Mouse (Mus musculus): Measurements from ENCODE around the gene Oxt.

Oxt gene

DNA sequence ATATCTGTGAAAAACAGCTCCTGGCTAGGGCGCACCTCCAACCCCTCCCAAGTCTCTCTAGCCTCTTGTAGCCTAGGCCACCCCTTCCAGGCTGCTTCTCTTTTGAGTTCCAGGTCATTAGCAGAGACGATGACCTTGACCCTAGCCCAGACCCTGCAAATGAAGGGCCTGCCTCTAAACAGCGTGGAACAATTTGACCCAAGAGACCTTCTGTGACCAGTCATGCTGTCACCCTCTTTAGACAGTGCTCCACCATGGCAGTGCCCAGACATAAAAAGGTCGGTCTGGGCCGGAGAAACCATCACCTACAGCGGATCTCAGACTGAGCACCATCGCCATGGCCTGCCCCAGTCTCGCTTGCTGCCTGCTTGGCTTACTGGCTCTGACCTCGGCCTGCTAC is at the start of gene Oxt:
Oxt (plus strand) TSS at position 301 of the 400 bp plus-strand sequence.
- DNase-seq (ENCODE audit: extremely low spot score, low spot score), result peak; percentile 21

DNA sequence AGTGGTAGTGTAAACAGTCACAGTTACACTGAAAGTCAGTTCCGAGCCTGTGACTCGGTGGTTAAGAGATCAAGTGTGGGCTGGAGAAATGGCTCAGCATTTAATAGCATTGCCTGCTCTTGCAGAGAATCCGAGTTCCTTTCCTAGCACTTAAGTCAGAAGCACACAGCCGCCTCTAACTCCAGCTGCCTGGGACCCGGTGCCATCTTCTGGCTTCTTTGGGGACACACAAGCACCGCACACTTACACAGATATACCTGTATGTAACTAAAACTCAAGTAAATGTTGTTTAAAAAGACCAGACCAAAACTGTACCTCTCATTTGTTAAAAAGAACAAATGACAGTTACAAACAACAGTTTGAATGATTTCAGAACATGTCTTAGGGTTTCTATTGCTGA is 47.5 kb upstream of the Oxt start:
- no peak for DNase-seq (ENCODE audit: extremely low spot score, low spot score)

DNA sequence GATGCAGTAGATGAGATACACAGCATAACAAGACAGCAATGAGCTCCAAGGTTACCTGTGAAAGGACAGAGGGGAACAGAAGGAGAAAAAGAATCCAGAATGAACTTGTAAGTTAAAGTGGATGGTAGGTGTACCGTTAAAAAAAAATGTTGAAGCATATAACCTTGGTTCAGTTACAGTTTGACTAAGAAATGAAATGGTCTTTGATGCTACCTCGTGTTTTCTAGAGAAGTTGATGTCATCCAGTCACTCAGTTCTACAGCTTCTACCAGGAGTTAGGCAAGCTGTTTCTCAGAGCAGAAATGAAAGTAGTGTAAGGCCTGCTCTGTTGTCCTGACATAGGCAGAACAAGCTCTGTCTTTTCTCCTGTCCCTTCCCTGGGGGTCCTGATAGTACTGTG is 46.7 kb upstream of the Oxt start:
- DNase-seq (ENCODE audit: extremely low spot score, low spot score), result no peak

DNA sequence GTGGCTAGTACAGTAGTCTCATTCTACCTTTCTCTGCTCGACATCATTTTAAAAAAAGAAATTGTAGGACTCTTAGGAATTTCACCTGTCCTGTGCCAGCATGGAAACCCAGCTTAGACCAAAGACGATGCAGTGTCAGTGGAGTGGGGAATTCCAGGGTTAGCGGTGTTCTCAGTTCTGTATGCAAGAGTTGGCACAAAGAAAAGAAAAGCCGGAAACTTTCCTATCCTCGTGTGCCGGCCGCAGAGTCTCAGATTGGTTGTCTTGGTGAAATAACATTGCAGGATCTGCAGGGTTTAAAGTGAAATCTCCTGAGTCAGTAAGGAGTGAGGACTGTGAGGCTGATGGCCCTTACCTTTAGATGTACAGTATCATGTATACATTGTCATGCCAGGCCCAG is 46.0 kb upstream of the Oxt start:
- DNase-seq (ENCODE audit: extremely low spot score, low spot score), result no peak

DNA sequence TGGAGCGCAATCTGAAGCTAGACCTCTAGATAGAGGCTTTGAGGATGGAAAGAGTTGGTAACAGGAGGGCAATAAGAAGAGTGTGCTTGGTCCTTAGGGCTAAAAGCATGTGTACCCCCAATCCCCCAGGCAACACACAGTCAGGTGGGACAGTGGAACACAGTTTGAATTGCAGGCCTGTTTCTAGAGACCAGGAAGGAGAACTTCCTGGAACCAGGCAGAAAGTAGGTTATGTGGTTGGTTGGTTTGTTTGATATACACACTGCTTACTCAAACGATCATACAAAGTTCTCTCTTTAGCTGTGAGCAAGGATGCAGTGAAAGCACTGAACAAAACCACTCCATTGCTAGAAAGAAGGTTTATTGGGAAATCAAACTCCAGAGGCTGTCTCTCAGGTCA is 43.8 kb upstream of the Oxt start:
- no peak for DNase-seq (ENCODE audit: extremely low spot score, low spot score)

DNA sequence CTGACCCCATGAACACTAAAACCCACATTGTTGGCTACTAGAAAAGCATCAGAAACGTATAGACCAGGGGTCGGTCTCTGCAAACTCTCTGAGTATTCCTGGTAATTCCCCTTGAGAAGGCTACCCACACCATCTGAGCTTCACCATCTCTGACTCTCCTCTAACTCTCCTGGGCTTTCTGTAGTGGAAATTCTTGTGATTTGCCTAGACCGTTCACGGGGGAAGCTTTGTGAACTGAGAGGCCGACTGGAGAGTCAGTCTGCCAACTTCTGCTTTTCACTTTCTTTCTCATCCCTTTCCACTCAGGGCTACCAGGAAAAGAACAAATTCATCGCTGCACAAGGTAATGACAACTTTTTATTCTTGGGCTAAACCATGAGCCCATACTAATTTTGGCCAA is 41.0 kb upstream of the Oxt start:
- DNase-seq (ENCODE audit: extremely low spot score, low spot score), result no peak

DNA sequence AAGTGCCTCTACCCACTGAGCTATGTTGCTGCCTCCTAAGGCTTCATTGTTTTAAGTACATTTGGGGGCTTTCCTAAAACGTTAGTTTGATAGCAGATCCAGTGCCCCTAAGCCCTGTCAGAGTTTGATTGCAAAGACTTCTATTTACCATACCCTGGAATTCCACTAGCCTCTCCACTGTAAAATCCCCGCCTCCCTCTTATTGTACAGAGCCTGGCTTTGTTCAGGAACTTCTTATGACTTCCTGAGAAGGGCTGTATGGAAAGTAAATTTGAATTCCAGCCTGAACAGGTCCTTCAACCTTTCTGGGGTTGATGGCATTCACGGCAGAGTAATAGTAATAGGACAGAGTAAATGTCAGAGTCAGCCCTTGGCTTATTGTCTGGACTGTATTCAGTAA is 39.1 kb upstream of the Oxt start:
- no peak for DNase-seq (ENCODE audit: extremely low spot score, low spot score)

DNA sequence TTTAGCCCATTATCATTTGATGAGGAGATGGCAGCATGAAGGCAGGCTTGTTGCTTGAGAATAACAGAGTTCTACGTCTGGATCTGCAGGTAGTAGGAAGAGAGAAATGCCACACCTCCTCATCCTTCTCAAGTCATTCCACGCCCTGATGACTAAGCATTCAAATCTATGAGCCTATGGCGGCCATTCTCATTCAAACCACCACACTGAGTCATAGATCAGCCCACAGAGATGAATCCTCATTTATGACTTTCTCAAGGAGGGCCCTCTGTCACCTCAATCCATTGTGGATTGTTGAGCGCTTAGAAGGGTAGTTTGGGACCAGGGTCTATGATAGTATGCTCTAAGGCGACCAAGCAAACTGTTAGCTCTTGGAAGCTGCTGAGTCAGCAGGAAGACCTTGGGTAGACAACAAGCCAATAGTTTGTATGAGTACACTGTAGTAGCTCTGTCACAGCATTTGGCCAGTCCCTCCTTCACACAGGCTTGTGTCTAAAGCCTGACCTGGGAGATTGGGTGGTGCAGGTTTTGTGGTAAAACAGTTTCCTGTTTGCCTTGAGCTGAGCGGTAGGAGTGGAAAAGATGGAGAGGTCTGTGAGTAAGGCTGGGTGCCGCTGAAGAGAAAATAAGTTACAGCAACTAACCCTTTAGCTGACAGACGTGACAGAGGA is 37.0 kb upstream of the Oxt start:
- no peak for DNase-seq (ENCODE audit: extremely low spot score, low spot score)

DNA sequence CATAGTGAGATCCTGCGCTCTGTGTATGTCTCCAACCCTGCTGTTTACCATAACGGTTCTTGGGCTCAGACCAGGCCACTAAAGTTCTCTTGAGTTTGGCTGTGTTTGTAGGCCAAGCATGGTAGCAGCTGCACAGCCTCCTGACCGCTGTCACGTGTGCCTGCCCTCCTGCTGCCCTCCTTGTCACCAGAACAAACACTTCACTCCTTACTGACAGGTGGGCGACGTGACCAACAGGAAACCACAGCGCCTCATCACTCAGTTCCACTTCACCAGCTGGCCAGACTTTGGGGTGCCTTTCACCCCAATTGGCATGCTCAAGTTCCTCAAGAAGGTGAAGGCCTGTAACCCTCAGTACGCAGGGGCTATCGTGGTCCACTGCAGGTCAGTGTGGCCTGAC is 35.7 kb upstream of the Oxt start:
- DNase-seq (ENCODE audit: extremely low spot score, low spot score), result no peak

DNA sequence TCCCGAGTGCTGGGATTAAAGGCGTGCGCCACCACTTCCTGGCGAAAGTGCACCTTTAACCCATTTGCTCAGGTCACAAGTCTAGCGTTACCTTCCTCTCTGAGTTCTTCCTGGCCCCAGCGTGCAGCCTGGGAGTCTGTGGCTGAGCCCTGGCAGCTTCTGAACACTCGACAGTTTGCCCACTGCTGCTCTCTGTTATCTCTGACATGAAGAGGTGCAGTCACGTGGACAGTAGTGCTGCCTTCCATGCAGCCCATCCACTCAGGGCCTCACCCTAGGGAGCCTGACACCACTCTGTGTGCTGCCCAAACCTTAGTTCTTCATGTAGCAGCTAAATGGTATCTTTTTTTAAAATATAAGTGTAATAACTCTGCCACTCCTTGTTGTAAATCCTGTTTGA is 29.0 kb upstream of the Oxt start:
- DNase-seq (ENCODE audit: extremely low spot score, low spot score), result no peak

DNA sequence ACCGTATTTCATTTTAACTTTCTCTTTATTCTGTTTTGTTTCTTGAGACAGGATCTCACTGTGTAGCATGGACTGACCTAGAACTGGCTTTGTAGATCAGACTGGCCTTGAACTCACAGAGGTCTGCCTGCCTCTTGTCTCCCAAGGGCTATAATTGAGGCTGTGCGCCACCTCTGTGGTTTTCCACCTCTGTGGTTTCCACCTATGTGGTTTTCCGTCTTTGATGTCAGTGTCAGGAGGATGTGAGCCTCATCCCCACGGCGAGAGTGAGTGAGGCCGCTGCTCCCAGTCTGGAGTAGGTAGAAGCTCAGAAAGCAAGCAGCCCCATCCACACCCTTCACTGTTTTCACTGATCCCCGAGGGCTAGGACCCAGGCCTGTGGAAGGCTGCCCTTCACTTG is 21.1 kb upstream of the Oxt start:
- no peak for DNase-seq (ENCODE audit: extremely low spot score, low spot score)

DNA sequence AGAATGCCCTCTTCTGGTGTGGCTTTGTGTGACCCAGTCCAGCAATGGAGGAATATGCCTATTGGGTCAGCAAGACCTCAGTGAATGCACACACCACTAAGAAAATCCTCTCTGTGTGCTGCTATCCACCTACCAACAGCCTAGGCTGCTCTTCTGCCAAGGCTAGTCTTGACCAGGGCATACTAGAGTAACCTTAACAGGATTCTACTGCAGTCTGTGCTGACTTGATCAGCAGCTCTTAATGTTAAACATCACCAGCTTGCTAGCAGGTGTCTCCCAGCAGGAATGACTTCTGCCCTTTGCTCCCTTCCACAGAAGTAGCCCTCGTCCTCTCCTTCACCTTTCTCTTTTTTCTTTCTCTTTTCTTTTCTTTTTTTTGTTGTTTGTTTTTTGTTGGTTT is 19.7 kb upstream of the Oxt start:
- no peak for DNase-seq (ENCODE audit: extremely low spot score, low spot score)

DNA sequence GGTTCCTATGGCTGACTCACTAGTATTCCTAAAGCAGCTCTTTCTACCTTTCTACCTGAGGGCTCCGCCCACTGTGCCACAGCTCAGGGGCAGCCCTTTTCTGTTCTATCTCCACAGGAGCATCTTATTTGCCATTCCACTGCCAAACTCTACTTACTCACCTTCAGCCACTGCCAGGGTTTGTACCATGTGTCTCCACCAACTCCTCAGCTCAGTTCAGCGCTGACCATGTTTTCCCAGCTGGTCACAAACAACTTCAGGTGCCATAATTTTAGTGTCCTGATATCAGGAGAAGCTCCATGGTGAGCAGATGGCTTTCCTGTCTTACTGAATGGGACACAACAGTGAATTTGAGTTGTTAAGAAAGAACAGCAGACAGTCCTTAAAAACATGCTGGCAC is 18.5 kb upstream of the Oxt start:
- DNase-seq (ENCODE audit: extremely low spot score, low spot score), result no peak

DNA sequence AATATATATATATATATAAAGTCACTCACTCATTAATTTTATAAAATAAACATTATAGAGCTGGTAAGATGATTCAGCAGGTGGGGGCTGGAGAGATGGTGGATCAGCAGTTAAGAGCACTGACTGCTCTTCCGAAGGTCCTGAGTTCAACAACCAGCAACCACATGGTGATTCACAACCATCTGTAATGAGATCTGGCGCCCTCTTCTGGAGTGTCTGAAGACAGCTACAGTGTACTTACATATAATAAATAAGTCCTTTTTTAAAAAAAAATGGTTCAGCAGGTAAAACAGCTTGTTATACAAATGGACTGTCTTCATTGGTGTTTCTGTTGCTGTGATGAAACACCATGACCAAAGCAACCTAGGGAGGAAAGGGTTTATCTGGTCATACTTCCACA is 18.0 kb upstream of the Oxt start:
- DNase-seq (ENCODE audit: extremely low spot score, low spot score), result no peak

DNA sequence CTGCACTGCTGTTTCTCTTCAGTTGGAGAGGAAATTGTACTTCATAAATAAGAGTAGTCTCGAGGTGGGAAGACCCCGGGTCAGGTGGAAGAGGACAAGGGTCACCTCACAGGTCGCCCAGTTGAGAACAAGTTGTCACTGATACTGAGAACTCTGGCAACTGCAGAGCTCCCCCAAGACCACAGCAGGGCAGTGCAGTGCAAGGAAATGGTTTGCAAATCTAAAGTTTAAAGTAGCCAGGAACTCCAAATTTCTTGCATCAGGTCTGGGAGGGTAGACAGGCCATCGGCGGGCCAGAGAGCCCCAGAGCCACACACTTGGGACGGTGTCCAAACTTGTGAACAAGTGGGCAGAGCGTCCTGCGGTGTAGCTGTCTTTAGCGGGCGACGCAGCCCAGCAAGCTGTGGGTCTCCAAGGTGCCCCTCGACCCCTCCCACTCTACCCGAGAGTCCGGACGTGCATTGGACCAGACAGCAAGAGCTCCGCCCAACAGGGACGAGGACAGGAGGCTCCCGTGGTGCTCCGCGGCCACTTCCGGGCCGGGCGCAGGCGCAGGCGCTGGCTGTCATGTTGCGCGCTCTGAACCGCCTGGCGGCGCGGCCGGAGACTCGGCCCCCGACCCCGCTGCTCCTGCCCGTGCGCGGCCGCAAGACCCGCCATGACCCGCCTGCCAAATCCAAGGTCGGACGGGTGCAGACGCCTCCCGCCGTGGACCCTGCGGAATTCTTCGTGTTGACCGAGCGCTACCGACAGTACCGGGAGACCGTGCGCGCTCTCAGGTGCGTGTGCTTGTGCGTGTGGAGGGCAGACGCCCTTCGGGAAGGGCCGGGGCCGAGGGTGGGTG is 12.5 kb upstream of the Oxt start, which contains the start of gene Mrps26:
Mrps26 (plus strand) TSS at position 531 of the 844 bp plus-strand sequence.
- peak; percentile 88 for DNase-seq (ENCODE audit: extremely low spot score, low spot score)

DNA sequence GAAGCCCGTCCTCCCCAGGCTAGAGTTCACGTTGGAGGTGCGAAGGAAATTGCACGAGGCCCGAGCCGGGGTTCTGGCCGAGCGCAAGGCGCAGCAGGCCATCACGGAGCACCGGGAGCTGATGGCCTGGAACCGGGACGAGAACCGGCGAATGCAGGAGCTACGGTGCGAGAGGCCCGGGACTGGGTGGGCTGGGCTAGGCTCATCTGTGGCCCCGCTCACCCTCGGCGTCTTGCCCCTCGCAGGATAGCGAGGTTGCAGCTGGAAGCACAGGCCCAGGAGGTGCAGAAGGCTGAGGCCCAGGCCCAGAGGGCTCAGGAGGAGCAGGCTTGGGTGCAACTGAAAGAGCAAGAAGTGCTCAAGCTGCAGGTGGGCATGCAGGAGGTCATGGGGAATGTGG is 11.9 kb upstream of the Oxt start:
- DNase-seq (ENCODE audit: extremely low spot score, low spot score), result no peak

DNA sequence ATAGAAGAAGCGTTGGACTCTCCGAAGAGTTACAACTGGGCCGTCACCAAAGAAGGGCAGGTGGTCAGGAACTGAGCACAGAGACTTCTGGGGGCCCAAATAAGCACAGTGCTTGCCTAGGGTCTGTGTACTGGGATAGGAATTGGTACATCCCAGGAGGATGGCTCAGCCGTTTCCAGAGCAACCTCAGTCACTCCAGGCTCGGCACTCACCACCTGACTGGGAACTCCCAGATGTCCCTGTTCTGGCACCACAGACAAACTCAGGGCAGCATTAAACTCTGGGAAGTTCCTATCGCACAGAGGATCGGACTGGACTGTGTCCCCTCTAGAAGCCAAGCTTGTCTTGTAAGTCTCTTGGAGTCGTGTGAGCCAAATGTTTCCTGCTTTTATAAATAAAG is 11.0 kb upstream of the Oxt start:
- no peak for DNase-seq (ENCODE audit: extremely low spot score, low spot score)

DNA sequence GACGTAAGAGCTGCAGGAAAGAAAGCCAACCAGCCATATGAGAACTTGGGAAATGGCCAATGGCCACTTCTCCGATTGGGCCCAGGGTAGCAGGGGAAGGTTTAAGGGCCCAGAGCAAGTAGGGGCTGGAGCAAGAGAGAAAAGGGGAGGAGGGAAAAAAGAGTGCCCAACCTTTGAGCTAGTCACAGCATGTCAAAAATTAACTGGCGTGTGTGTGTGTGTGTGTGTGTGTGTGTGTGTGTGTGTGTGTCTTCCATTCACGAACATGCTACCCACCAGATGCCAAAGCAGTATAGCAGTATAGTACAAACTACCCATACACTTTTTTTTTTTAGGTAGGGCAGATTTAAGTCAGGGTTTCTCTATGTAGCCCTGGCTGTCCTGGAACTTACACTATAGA is 7.1 kb upstream of the Oxt start:
- DNase-seq (ENCODE audit: extremely low spot score, low spot score), result no peak

DNA sequence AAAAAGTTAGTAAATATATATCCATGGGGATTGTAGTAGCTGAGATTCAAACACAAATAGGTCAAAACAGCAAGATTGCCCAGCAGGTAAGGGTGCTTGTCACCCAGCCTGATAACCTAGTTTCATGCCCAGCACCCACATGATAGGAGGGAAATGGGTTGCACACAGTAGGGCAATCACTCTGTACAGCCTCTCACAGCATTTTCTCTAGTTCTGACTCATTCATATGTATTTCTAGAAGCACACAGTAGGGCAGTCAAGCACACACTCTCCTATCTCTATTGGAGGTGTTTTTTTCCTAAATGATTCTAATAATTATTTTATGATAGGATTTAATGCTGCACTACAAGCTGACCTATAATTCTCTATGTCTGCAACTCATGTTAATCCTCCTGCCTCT is 6.0 kb upstream of the Oxt start:
- DNase-seq (ENCODE audit: extremely low spot score, low spot score), result no peak

DNA sequence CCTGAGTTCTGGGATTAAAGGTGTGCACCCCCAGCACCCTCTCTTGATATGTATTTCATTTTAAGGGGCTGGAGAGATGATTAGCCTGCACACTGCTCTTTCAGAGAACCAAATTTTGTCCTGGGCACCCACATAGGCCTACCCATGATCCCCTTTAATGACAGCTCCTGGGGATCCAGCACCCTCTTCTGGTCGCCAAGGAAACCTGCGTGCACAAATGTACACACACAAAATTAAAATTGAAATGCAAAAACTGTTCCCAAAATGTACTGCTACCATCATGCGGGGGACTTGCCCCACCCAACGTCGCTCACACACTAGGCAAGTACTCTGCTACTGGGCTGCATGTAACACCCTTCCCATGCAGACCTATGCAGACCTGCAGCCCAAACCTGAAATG is 1.0 kb upstream of the Oxt start:
- DNase-seq (ENCODE audit: extremely low spot score, low spot score), result no peak

DNA sequence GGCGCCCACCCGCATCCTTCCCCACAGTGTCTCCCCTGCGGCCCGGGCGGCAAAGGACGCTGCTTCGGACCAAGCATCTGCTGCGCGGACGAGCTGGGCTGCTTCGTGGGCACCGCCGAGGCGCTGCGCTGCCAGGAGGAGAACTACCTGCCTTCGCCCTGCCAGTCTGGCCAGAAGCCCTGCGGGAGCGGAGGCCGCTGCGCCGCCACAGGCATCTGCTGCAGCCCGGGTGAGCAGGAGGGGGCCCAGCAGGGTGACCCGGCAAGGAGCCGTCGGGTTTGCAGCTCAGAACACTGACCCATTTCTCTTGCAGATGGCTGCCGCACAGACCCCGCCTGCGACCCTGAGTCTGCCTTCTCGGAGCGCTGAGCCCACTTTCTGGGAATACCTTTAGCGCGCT is 591 bp downstream of the Oxt start:
- DNase-seq (ENCODE audit: extremely low spot score, low spot score), result peak; percentile 46

DNA sequence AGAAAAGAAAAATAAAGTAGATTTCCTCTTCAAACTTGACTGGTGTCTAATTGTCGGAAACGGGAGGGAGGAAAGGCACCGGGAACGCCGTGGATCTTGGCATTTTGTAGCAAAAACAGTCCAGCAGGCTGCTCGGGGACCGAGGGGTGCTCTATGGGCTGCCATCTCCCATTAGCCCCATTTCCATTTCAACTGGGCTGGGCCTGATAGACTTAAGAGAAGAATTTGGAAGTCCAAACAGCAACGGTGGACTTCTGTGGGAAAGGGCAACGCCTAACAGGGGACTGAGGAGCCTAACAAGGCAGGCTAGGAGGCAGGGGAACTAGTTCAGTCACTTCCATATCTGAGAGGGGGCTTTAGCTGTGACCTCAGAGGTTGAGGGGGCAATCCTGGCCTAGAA is 1.0 kb downstream of the Oxt start:
- DNase-seq (ENCODE audit: extremely low spot score, low spot score), result no peak

DNA sequence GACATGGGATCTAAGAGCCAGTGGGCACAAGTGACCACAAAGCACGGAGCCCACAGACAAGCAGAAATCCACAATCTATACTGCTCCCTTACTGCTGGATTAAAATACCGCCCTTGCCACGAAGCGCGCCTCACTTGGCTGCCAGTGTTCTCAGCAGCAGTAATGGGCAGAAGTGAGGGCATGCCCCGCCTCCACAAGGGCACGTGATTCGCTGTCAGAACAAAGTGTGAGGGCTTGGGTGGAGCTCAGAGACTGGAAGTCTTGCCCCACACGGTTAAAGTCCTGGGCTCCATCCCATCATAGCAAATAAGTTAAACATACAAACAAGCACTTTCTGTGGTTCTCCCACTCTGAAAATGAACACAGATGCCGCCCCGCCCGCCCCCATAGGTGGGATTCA is 1.7 kb downstream of the Oxt start:
- peak; percentile 36 for DNase-seq (ENCODE audit: extremely low spot score, low spot score)

All from neural tube, embryonic 10.5 days (tissue).